Mouse (Mus musculus) bone marrow, adult 2 months (tissue): ENCODE results near the gene Krtap4-7.

ENCODE experiments used
- CTCF ChIP-seq: fragments of 200-500 bp; IDR thresholded peaks from 2 replicates; pipeline ENCODE4 v1.5.1; 2011; ENCODE audit warnings: low read length, control low read depth; ENCODE audit not compliant: control insufficient read depth, insufficient read depth
- POLR2A ChIP-seq: fragments of 200-500 bp; IDR thresholded peaks from 2 replicates; pipeline ENCODE4 v1.6.1; 2011; ENCODE audit warnings: low read depth, mild to moderate bottlenecking, control low read depth, low read length, borderline replicate concordance; ENCODE audit not compliant: control insufficient read depth

DNA sequence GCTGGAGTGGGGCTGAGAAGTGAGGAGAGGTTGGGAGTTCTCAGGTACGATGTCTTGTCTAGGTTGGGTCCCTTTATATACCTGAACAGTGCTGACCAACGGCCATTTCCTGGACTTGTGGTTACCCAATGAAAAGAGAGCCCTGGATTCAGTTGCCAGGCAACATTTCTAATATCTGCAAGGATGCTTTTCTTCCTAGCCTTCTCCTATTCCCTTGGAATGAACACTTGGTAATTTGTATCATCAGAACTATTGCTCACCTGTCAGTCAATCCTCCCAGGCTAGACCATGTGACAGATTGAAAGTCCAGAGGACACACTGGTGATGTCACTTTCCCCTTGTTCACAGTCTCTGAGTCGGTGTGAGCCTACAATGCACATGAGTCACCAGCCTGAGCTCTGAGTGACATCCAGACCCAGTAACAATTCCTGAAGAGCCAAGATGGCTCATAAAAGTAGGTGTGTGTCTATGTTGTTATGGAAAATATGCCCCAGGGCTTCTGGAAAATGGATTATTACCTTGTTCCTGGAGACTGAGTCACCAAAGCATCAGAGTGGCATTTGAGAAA lies 29.0 kb downstream of the Krtap4-7 start, which contains the start of gene Krtap2-4:
- TF ChIP-seq CTCF = no peak
- no peak for TF ChIP-seq POLR2A
